Comparison of ENCODE assay signal across 8 mouse cellular contexts in genomic region chr3:127791056-127791483, GRCm38 (mm10). TPM values are rescaled to one million over a fixed set of nuclear protein-coding genes. Genes with fewer than 3 reads are reported as not detected.
DNase-seq lines count a peak whose midpoint lies in the region; ATAC-seq and TF ChIP-seq lines count a peak whose summit lies in the region.

No protein-coding gene starts in this region.

- H3K9ac ChIP-seq in ES-Bruce4 (ENCODE audit: low read depth, poor library complexity, severe bottlenecking): peak overlapping the region; percentile 18; the same call in 1 of the 2 replicates
- H3K9ac ChIP-seq in forebrain, embryonic 16.5 days (replicated peaks; ENCODE audit: low read depth, low read length): peak overlapping the region; percentile 57; the same call in 1 of the 2 replicates
- peak overlapping the region; percentile 61 for H3K9ac ChIP-seq in kidney, embryonic 16.5 days (replicated peaks; ENCODE audit: low read length)
- H3K9ac ChIP-seq in midbrain, embryonic 14.5 days (replicated peaks; ENCODE audit: low read length): peak overlapping the region; percentile 32; the same call in 1 of the 2 replicates

- WGBS in forebrain, embryonic 16.5 days: 2% methylated on average over 15 of the region's 15 CpGs
- WGBS in kidney, embryonic 16.5 days: under 1% methylated on average over 15 of the region's 15 CpGs
- 3% methylated on average over 15 of the region's 15 CpGs for WGBS in midbrain, embryonic 14.5 days

- H3K36me3 ChIP-seq in ES-Bruce4 (ENCODE audit: control insufficient read depth, insufficient read depth, low read length, poor library complexity, severe bottlenecking): no peaks in the 10 kb centered on the region
- no peaks in the 10 kb centered on the region for H3K36me3 ChIP-seq in forebrain, embryonic 16.5 days (ENCODE audit: control insufficient read depth, insufficient read depth)
- H3K36me3 ChIP-seq in kidney, embryonic 16.5 days (ENCODE audit: insufficient read depth, low read length): no peaks in the 10 kb centered on the region
- H3K36me3 ChIP-seq in midbrain, embryonic 14.5 days (ENCODE audit: control insufficient read depth, insufficient read depth, low read length): no peaks in the 10 kb centered on the region

- H3K9me3 ChIP-seq in ES-Bruce4 (replicated peaks; ENCODE audit: control insufficient read depth, insufficient read depth, low read length, poor library complexity, severe bottlenecking): no peaks in the 10 kb centered on the region
- H3K9me3 ChIP-seq in forebrain, embryonic 16.5 days (ENCODE audit: control insufficient read depth, low read length): no peaks in the 10 kb centered on the region
- H3K9me3 ChIP-seq in kidney, embryonic 16.5 days (ENCODE audit: low read length): peaks cover 4% of the 10 kb centered on the region; the same call in 1 of the 2 replicates
- no peaks in the 10 kb centered on the region for H3K9me3 ChIP-seq in midbrain, embryonic 14.5 days (ENCODE audit: control insufficient read depth, low read length)

- H3K4me1 ChIP-seq in ES-Bruce4 (ENCODE audit: control insufficient read depth, insufficient read depth, low read length): no peaks in the 10 kb centered on the region
- H3K4me1 ChIP-seq in forebrain, embryonic 16.5 days (replicated peaks; ENCODE audit: control insufficient read depth, insufficient read depth, low read length): peaks cover 12% of the 10 kb centered on the region
- peaks cover 11% of the 10 kb centered on the region for H3K4me1 ChIP-seq in kidney, embryonic 16.5 days (ENCODE audit: insufficient read depth, low read length)
- H3K4me1 ChIP-seq in midbrain, embryonic 14.5 days (ENCODE audit: control insufficient read depth, insufficient read depth, low read length): peaks cover 16% of the 10 kb centered on the region

- peaks cover 21% of the 10 kb centered on the region for H3K27me3 ChIP-seq in ES-Bruce4 (ENCODE audit: control insufficient read depth, insufficient read depth, low read length, poor library complexity, severe bottlenecking)
- H3K27me3 ChIP-seq in forebrain, embryonic 16.5 days (replicated peaks; ENCODE audit: control insufficient read depth, insufficient read depth, low read length): peaks cover 10% of the 10 kb centered on the region; the same call in 1 of the 2 replicates
- H3K27me3 ChIP-seq in kidney, embryonic 16.5 days (ENCODE audit: insufficient read depth, low read length): peaks cover 19% of the 10 kb centered on the region
- peaks cover 44% of the 10 kb centered on the region for H3K27me3 ChIP-seq in midbrain, embryonic 14.5 days (ENCODE audit: control insufficient read depth, insufficient read depth, low read length)

- no peak for TF ChIP-seq CTCF in ES-Bruce4 (IDR thresholded peaks at IDR 0.05; ENCODE audit: low read depth, low read length)

- H3K4me2 ChIP-seq in forebrain, embryonic 16.5 days (ENCODE audit: low read length): peak overlapping the region; percentile 99
- peak overlapping the region; percentile 95 for H3K4me2 ChIP-seq in kidney, embryonic 16.5 days (replicated peaks; ENCODE audit: low read depth, low read length)
- H3K4me2 ChIP-seq in midbrain, embryonic 14.5 days (ENCODE audit: low read length): peak overlapping the region; percentile 97

- no peak overlapping the region for H3K27ac ChIP-seq in ES-Bruce4 (ENCODE audit: insufficient read depth, low read length)
- no peak overlapping the region for H3K27ac ChIP-seq in forebrain, embryonic 16.5 days (ENCODE audit: low read length)
- no peak overlapping the region for H3K27ac ChIP-seq in kidney, embryonic 16.5 days (ENCODE audit: low read length)
- H3K27ac ChIP-seq in midbrain, embryonic 14.5 days (replicated peaks; ENCODE audit: low read depth, low read length): no peak overlapping the region

- ATAC-seq in forebrain, embryonic 16.5 days: no peak
- ATAC-seq in kidney, embryonic 16.5 days (ENCODE audit: low FRiP score, low TSS enrichment): no peak
- no peak for ATAC-seq in midbrain, embryonic 14.5 days (ENCODE audit: low FRiP score, low TSS enrichment)
- ATAC-seq in frontal cortex, adult (ENCODE audit: low TSS enrichment): no peak

- DNase-seq in A20 (ENCODE audit: low read depth, low spot score): peak; percentile 79
- peak; percentile 19 for DNase-seq in midbrain, embryonic 14.5 days
- DNase-seq in ovary, adult 18-20 months (ENCODE audit: low spot score): no peak
- no peak for DNase-seq in frontal cortex, postnatal 25 days (ENCODE audit: low spot score in 2 of 2)

- no peak for TF ChIP-seq EP300 in ES-Bruce4 (IDR thresholded peaks at IDR 0.05; ENCODE audit: insufficient read depth, low read depth, low read length)

- no peak overlapping the region for H3K4me3 ChIP-seq in ES-Bruce4 (ENCODE audit: low read depth, low read length)
- peak overlapping the region; percentile 60 for H3K4me3 ChIP-seq in forebrain, embryonic 16.5 days (replicated peaks; ENCODE audit: low read length)
- peak overlapping the region; percentile 67 for H3K4me3 ChIP-seq in kidney, embryonic 16.5 days (ENCODE audit: low read length)
- peak overlapping the region; percentile 48 for H3K4me3 ChIP-seq in midbrain, embryonic 14.5 days (replicated peaks; ENCODE audit: low read depth, low read length)

- TF ChIP-seq POLR2A in ES-Bruce4 (IDR thresholded peaks at IDR 0.05; ENCODE audit: insufficient read depth, low read length): no peak

RNA-seq across cellular contexts. Expression of gene Tifa, which starts 1.5 kb away (rescaled TPM):
- 0.54 TPM in 1 of 2 replicates, not detected in the other for polyA plus RNA-seq in ES-Bruce4 (2011; ENCODE audit: insufficient read depth, insufficient read length, low read depth, missing spikeins)
- 3.4 and 5.0 TPM in 2 replicates for polyA plus RNA-seq in forebrain, embryonic 16.5 days (2015; fragmentation: Nextera tagmentation; extraction: Ambion mirVana)
- 4.3 and 5.4 TPM in 2 replicates for polyA plus RNA-seq in kidney, embryonic 16.5 days (2015; fragmentation: Nextera tagmentation; extraction: Ambion mirVana)
- 2.7 and 4.7 TPM in 2 replicates for polyA plus RNA-seq in midbrain, embryonic 14.5 days (2014; fragmentation: Nextera tagmentation; extraction: Ambion mirVana)

RNA-seq across cellular contexts. Expression of gene Alpk1, which starts 10.7 kb away (rescaled TPM):
- 1.2 TPM in 2 replicates for polyA plus RNA-seq in ES-Bruce4 (2011; ENCODE audit: insufficient read depth, insufficient read length, low read depth, missing spikeins)
- 0.92 and 0.99 TPM in 2 replicates for polyA plus RNA-seq in forebrain, embryonic 16.5 days (2015; fragmentation: Nextera tagmentation; extraction: Ambion mirVana)
- 1.2 TPM in 2 replicates for polyA plus RNA-seq in kidney, embryonic 16.5 days (2015; fragmentation: Nextera tagmentation; extraction: Ambion mirVana)
- polyA plus RNA-seq in midbrain, embryonic 14.5 days (2014; fragmentation: Nextera tagmentation; extraction: Ambion mirVana): 0.20 and 0.47 TPM in 2 replicates

RNA-seq across cellular contexts. Expression of gene Ap1ar, which starts 46.3 kb away (rescaled TPM):
- polyA plus RNA-seq in ES-Bruce4 (2011; ENCODE audit: insufficient read depth, insufficient read length, low read depth, missing spikeins): 61.7 and 63.3 TPM in 2 replicates
- polyA plus RNA-seq in forebrain, embryonic 16.5 days (2015; fragmentation: Nextera tagmentation; extraction: Ambion mirVana): 83.0 and 83.1 TPM in 2 replicates
- polyA plus RNA-seq in kidney, embryonic 16.5 days (2015; fragmentation: Nextera tagmentation; extraction: Ambion mirVana): 49.3 and 50.9 TPM in 2 replicates
- 83.4 and 89.2 TPM in 2 replicates for polyA plus RNA-seq in midbrain, embryonic 14.5 days (2014; fragmentation: Nextera tagmentation; extraction: Ambion mirVana)

Comparison
In these comparisons a context has a peak if more than half of its experiments do, and no peak if none do; other contexts are left out.
1. DNase-seq: peak in A20 (single experiment) and midbrain, embryonic 14.5 days (single experiment); none in ovary, adult 18-20 months (single experiment) and frontal cortex, postnatal 25 days (0 of 2).
2. Peak in every context shown above with its lines, with median percentiles within 50 percentile points of each other: H3K9ac ChIP-seq and H3K4me2 ChIP-seq.